Mouse (Mus musculus): Measurements from ENCODE around the gene Htr1f. TPM values are rescaled to one million over a fixed set of nuclear protein-coding genes. Genes with fewer than 3 reads are reported as not detected.
"Not testable (repeated sequence)": the region's sequence is repeated elsewhere in the genome, so short reads cannot be mapped to it uniquely, and the experiment has no call there.

The Htr1f gene
- polyA plus RNA-seq (2016; fragmentation: Nextera tagmentation; extraction: Ambion mirVana) = 0.09 and 0.20 TPM in 2 replicates

DNA sequence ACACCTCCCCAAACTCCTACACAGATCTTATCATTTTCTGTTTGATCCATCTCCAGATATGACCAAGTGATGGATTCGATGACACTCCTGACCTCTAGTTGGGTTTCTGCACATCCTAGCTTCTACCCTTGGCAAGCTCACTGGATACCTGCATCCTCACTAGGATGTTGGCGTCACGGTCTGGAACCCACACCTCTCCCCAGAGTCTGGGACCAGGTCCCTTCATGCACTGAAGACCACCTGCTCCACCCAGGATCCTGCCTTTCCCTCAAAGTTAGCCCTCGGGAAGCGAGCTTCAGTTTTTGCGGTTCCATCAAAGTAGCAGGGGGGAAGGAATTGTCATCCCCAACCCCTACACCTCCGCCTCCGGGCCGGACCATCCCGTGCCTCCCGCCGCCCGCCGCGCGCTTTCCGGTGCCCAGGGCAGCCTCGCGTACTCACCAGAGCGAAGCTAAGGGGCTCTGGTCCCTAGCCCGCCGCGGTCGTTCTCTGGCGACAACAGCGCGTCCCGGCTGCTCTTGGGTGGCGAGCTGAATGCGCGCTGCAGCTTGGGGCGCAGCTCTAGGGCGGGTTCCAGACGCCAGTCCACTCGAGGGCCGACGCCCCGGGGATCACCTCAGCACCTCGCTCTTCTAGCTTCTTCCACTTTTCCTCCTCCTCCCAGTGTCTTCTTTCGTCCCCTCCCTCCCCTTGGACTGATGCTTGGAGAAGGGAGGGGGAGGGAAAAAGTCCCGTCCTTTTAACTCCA is at the start of gene Htr1f:
Htr1f (minus strand) TSS at position 671 of the 748 bp plus-strand sequence.
- Histone ChIP-seq H3K4me3 (peak within 1 kb of the TSS; percentile 60), H3K9me3 (replicated peaks) (no peaks in the 10 kb centered on the region), H3K27me3 (ENCODE audit: low read depth, poor library complexity, severe bottlenecking) (peaks cover 35% of the 10 kb centered on the region), H3K4me1 (peaks cover 9% of the 10 kb centered on the region), H3K27ac (replicated peaks) (peak within 1 kb of the TSS; percentile 49), H3K36me3 (no peaks in the 10 kb centered on the region)
- DNase-seq (ENCODE audit: low spot score) = peak; percentile 58
- 5% methylated on average over 41 of the region's 41 CpGs for WGBS

DNA sequence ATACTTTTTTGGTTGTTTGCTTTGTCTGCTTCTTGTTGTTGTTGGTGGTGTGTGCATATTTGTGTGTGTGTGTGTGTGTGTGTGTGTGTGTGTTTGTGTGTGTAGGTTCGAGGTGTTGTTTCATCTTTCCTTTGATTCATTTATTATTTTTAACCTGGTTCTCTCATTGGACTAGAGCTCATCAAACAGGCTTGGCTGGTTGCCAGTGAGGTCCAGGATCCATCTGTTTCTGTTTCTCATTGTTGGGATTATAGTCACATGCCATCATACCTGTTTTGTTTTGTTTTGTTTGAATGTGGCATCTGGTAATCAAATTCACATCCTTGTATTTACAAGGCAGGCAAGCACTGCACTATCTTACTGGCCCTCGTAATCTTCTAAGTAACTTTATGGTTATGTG is 34.1 kb upstream of the Htr1f start:
- H3K27me3 ChIP-seq (ENCODE audit: low read depth, poor library complexity, severe bottlenecking) = no peaks in the 10 kb centered on the region
- 75% methylated on average over 2 of the region's 2 CpGs for WGBS
- H3K4me1 ChIP-seq = no peaks in the 10 kb centered on the region
- H3K36me3 ChIP-seq = no peaks in the 10 kb centered on the region
- DNase-seq (ENCODE audit: low spot score) = no peak
- H3K27ac ChIP-seq (replicated peaks) = no peak overlapping the region
- H3K4me3 ChIP-seq = no peak overlapping the region
- H3K9me3 ChIP-seq (replicated peaks) = no peaks in the 10 kb centered on the region

DNA sequence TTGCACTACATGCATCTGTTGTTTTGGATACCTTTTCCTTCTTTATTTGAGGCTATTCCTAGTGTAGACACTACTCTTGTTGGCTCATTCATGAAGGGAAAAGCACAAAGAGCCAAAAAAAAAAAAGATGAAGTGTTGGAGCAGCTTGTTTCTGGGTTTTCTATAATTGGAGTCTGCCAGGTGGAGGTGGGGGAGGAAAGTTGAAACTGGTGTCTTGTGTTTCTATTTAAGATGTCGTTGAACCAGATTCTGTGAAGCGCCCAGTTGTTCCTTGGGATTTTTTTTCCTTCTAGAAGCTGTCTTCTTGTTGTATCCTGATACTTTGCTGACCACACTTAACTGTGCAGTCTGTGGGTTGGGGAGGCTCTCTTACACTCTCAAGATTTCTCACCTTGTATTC is 23.7 kb upstream of the Htr1f start:
- DNase-seq (ENCODE audit: low spot score) = no peak
- Histone ChIP-seq H3K27ac (replicated peaks) (no peak overlapping the region), H3K27me3 (ENCODE audit: low read depth, poor library complexity, severe bottlenecking) (no peaks in the 10 kb centered on the region), H3K4me3 (no peak overlapping the region), H3K4me1 (no peaks in the 10 kb centered on the region), H3K9me3 (replicated peaks) (no peaks in the 10 kb centered on the region), H3K36me3 (no peaks in the 10 kb centered on the region)
- 91% methylated on average over 2 of the region's 2 CpGs for WGBS

DNA sequence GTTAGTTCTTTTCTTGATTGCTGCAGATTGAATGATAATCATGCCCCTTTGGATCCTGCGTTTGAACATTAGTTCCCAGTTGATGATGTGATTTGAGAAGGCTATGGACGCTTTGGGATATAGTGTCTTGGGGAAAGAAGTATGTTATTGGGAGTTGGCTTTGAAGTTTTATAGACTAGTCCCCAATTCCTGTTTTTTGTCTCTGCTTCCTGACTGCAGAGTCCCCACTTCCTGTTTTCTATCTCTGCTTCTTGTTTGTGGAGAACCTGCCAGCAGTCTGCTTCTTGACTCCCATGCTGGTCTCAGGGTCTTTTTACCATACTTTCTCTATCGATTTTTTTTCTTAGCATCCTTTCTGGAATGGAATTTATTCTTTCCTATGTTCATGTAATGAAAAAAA is 22.2 kb upstream of the Htr1f start:
- Histone ChIP-seq H3K27ac (replicated peaks) (no peak overlapping the region), H3K27me3 (ENCODE audit: low read depth, poor library complexity, severe bottlenecking) (no peaks in the 10 kb centered on the region)
- WGBS = 82% methylated on average over 3 of the region's 3 CpGs

DNA sequence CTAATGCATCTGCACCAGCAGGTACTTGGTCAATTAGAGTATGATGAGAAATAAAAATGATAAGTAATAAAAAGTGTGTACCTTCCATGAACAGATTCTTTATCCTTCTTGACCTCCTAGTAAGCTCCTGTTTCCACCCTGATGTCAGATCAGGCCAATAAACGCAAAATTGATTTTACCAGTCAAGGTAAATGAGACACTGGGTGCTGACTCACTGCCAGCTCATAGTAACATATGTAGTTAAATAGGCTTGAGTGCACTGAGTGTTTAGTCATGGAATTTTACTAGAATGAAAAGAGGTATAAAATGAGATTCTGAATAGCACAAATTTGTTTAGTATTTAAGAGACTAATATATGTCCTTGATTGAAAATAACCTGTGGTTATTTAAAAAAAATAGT is 6.6 kb upstream of the Htr1f start:
- 88% methylated on average over 1 of the region's 1 CpGs for WGBS
- Histone ChIP-seq H3K27ac (replicated peaks) (no peak overlapping the region), H3K9me3 (replicated peaks) (no peaks in the 10 kb centered on the region), H3K27me3 (ENCODE audit: low read depth, poor library complexity, severe bottlenecking) (no peaks in the 10 kb centered on the region), H3K36me3 (no peaks in the 10 kb centered on the region), H3K4me1 (no peaks in the 10 kb centered on the region), H3K4me3 (no peak overlapping the region)
- DNase-seq (ENCODE audit: low spot score) = no peak

More for the DNA sequence above, 22.2 kb upstream of the Htr1f start:
- Histone ChIP-seq H3K4me3 (no peak overlapping the region), H3K4me1 (no peaks in the 10 kb centered on the region), H3K36me3 (no peaks in the 10 kb centered on the region), H3K9me3 (replicated peaks) (no peaks in the 10 kb centered on the region)
- DNase-seq (ENCODE audit: low spot score) = no peak

DNA sequence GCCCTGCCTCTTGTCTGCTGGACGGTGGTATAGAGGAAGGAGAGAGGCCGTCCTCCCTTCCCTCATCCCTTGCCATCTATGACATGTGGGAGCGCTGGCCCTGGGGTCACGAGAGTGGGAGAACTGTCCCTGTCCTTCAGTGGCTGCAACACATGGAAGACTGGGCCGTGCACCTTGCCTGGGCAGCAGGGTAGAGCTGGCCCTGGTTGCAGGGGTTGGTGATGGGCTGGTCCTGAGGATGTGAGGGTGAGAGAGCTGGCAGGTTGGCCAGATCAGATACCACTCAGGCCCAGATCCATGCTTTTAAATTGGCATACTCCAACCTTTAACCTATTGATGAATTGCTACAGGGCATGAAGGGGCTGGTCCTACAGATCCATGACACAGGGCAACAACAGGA is 12.1 kb downstream of the Htr1f start:
- no peak overlapping the region for H3K27ac ChIP-seq (replicated peaks)
- H3K36me3 ChIP-seq = no peaks in the 10 kb centered on the region
- H3K9me3 ChIP-seq (replicated peaks) = no peaks in the 10 kb centered on the region
- WGBS = 87% methylated on average over 5 of the region's 5 CpGs
- DNase-seq (ENCODE audit: low spot score) = no peak
- no peaks in the 10 kb centered on the region for H3K27me3 ChIP-seq (ENCODE audit: low read depth, poor library complexity, severe bottlenecking)
- no peak overlapping the region for H3K4me3 ChIP-seq
- H3K4me1 ChIP-seq = no peaks in the 10 kb centered on the region

DNA sequence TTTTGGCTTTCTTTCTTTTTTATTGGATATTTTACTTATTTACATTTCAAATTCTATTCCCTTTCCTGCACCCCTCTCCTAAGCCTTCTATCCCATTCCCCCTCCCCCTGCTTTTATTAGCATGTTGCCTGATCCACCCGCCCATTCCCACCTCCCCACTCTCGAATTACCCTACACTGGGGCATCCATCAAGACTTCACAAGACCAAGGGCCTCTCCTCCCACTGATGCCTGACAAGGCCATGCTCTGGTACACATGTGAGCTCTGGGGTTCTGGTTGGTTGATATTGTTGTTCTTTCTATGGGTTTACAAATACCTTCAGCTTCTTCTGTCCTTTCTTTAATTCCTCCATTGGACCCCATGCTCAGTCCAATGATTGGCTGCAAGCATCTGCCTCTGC is 22.2 kb downstream of the Htr1f start:
- H3K36me3 ChIP-seq = no peaks in the 10 kb centered on the region
- WGBS = 51% methylated on average over 2 of the region's 2 CpGs
- no peak overlapping the region for H3K4me3 ChIP-seq
- H3K27ac ChIP-seq (replicated peaks) = no peak overlapping the region
- no peaks in the 10 kb centered on the region for H3K4me1 ChIP-seq
- DNase-seq (ENCODE audit: low spot score) = no peak
- H3K27me3 ChIP-seq (ENCODE audit: low read depth, poor library complexity, severe bottlenecking) = no peaks in the 10 kb centered on the region
- no peaks in the 10 kb centered on the region for H3K9me3 ChIP-seq (replicated peaks)

DNA sequence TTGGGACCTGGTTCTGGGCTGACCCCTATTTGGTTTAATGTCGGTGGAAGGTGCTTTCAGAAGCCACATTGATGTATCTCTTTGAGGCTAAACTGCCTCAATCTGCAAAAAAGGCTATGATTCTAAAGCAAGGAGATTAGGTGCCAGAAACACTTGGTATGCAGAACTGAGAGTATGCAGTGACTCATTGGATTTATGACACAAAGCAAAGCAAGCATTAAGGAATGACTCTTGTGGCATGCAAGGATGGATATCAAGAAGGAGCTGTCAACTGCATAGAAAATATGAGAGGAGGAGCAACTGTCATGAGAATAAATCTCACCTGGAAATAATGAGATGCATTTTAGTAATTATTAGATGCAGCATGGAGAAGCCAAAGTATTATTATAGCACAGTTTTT is 35.8 kb downstream of the Htr1f start:
- no peak for DNase-seq (ENCODE audit: low spot score)

DNA sequence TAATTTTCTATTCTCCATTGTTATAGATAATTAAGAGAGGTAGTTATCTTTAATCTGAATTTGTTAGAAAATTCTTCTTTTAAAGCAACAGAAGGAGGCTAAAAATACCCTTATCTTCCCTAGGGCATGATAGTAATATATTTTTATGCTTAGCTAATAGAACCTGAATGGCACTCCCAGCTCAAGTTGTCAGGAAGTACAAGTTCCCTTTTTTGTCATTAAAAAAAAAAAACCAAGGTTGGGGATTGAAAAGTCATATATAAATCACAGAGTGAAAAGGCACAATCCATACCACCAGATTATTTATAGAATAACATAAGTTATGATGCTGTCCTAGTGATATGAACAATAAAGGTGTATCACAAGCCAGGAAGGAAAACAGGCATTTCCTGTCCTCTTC is 39.4 kb downstream of the Htr1f start:
- DNase-seq (ENCODE audit: low spot score) = no peak
- H3K27ac ChIP-seq (replicated peaks) = no peak overlapping the region
- H3K9me3 ChIP-seq (replicated peaks) = no peaks in the 10 kb centered on the region
- H3K4me1 ChIP-seq = no peaks in the 10 kb centered on the region
- no peaks in the 10 kb centered on the region for H3K27me3 ChIP-seq (ENCODE audit: low read depth, poor library complexity, severe bottlenecking)
- no peak overlapping the region for H3K4me3 ChIP-seq
- no peaks in the 10 kb centered on the region for H3K36me3 ChIP-seq

More for the DNA sequence above, 35.8 kb downstream of the Htr1f start:
- no peaks in the 10 kb centered on the region for H3K36me3 ChIP-seq
- no peak overlapping the region for H3K27ac ChIP-seq (replicated peaks)
- no peaks in the 10 kb centered on the region for H3K4me1 ChIP-seq
- no peaks in the 10 kb centered on the region for H3K27me3 ChIP-seq (ENCODE audit: low read depth, poor library complexity, severe bottlenecking)
- 76% methylated on average over 1 of the region's 1 CpGs for WGBS
- H3K4me3 ChIP-seq = no peak overlapping the region
- no peaks in the 10 kb centered on the region for H3K9me3 ChIP-seq (replicated peaks)

DNA sequence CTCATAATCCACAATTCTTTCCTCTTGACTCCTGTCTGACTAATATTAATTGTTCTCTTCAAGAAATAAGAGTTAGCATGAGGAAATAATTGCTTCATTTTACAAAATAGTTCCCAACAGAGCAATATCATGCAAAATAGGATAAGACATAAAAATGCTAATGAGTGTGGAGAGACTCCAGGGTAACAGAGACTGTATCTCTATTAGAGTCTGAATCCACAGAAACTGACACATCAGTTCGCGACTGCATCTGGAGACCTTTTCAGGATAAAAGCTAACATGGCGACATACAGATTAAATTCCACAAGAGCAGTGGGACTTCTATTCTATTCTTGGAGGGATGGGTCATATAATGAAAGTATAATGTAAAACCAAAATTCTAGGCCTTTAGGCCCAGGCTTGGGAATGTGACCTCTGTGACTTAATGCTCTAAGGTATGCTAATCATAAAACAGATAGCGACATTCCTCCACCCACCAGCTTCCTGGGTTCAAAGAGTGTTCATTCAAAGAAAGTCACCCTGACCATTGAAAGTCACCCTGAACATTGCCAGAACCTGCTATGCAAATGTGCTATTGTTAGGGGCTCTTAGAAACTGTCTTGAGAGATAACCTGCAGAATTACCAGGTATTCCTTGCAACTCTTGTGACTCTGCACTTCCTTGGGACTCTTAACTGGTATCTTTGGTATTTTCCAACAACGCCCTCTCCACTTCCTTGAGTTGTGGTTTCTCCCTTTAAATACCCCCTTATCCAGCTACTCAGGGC is 67.8 kb downstream of the Htr1f start:
- H3K27me3 ChIP-seq (ENCODE audit: low read depth, poor library complexity, severe bottlenecking); H3K4me3 ChIP-seq; DNase-seq (ENCODE audit: low spot score); H3K9me3 ChIP-seq (replicated peaks); H3K36me3 ChIP-seq; H3K27ac ChIP-seq (replicated peaks); H3K4me1 ChIP-seq: not testable (repeated sequence)
- 92% methylated on average over 5 of the region's 5 CpGs for WGBS

DNA sequence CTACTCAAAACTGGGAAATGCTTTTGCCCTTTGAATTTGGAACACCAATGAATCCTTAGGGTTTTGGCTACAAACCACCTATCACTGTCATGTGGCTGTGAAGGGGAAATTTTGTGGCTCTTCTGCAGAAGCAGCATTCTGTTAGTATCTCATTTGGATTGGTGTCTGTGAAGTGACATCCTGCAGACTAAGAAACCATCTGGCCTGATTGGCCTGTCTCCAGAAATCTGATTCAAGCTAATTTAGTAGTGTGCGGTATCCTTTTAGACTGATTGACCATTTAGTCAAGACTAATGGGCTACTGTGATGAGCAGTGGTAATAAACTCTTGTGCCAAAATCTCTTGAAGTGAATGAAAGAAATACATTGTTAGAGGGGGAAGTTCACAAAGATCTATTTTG is 76.0 kb downstream of the Htr1f start:
- H3K27ac ChIP-seq (replicated peaks) = no peak overlapping the region
- 96% methylated on average over 1 of the region's 1 CpGs for WGBS
- no peaks in the 10 kb centered on the region for H3K36me3 ChIP-seq

DNA sequence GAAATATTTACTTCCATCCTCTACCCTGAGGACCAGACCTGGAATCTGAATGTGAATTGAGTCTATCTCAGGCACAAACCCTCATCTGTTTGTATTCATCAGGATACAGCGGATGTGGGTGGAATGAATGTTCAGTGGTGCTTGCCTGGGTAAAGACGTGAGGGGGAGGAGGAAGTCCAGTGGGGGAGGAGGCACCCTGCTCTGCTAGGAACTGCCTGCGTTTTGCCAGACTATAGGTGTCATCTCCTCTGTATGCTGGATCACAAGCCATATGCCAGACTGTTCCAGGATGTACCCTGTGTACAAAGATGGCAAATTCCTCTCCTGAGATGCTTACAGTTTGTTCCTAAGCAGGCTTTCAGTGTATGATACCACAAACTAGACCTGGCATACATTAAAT is 83.3 kb downstream of the Htr1f start:
- Histone ChIP-seq H3K4me1 (no peaks in the 10 kb centered on the region), H3K27me3 (ENCODE audit: low read depth, poor library complexity, severe bottlenecking) (no peaks in the 10 kb centered on the region), H3K27ac (replicated peaks) (no peak overlapping the region), H3K9me3 (replicated peaks) (0 out of 2 replicates have a peak, but pooled peaks cover 3% of the 10 kb centered on the region), H3K4me3 (no peak overlapping the region), H3K36me3 (no peaks in the 10 kb centered on the region)
- 79% methylated on average over 3 of the region's 3 CpGs for WGBS
- no peak for DNase-seq (ENCODE audit: low spot score)

More for the DNA sequence above, 76.0 kb downstream of the Htr1f start:
- 0 out of 2 replicates have a peak, but pooled peaks cover 3% of the 10 kb centered on the region for H3K9me3 ChIP-seq (replicated peaks)
- no peak overlapping the region for H3K4me3 ChIP-seq
- H3K4me1 ChIP-seq = no peaks in the 10 kb centered on the region
- DNase-seq (ENCODE audit: low spot score) = no peak
- no peaks in the 10 kb centered on the region for H3K27me3 ChIP-seq (ENCODE audit: low read depth, poor library complexity, severe bottlenecking)

DNA sequence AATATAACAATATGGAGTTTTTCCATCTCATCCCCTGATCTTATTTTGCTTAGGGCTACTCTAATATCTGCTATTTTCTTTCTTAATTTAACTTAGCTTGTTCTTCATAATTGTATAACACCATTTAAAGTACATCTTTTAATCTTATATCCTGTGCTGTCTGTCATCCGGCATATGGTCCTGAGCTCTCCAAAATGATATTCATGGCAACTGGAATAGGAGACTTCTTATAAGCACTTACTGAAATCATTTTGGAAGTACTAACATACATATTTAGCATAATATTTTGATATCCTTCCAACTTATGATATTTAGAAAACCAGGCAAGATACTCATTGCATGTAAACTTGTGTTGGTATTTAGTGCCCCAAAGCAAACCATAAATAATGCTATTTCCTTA is 86.9 kb downstream of the Htr1f start:
- no peak overlapping the region for H3K4me3 ChIP-seq
- H3K27me3 ChIP-seq (ENCODE audit: low read depth, poor library complexity, severe bottlenecking) = no peaks in the 10 kb centered on the region
- H3K27ac ChIP-seq (replicated peaks) = no peak overlapping the region
- WGBS = 92% methylated on average over 1 of the region's 1 CpGs
- H3K4me1 ChIP-seq = no peaks in the 10 kb centered on the region
- no peaks in the 10 kb centered on the region for H3K36me3 ChIP-seq
- H3K9me3 ChIP-seq (replicated peaks) = 0 out of 2 replicates have a peak, but pooled peaks cover 3% of the 10 kb centered on the region
- DNase-seq (ENCODE audit: low spot score) = no peak

Data from midbrain, embryonic 10.5 days (tissue).